Mouse (Mus musculus): Measurements from ENCODE around the gene Wdr25. TPM values are rescaled to one million over a fixed set of nuclear protein-coding genes. Genes with fewer than 3 reads are reported as not detected.

Gene Wdr25
- total RNA-seq, 2 experiments from 2014 or later = 6.6 to 7.1 TPM

- DNase-seq = no peak
Observed at GRCm38 (mm10) chr12:108894432-108894816, 993 bp downstream of the Wdr25 start.

- DNase-seq = peak; percentile 58
Observed at GRCm38 (mm10) chr12:108896006-108896405, 2.6 kb downstream of the Wdr25 start.

- DNase-seq = no peak
Observed at GRCm38 (mm10) chr12:108901346-108901745, 7.9 kb downstream of the Wdr25 start.

GRCm38 (mm10) chr12:108902940-108903339 lies 9.5 kb downstream of the Wdr25 start:
- DNase-seq = peak; percentile 65

GRCm38 (mm10) chr12:108903600-108904275 lies 10.3 kb downstream of the Wdr25 start:
- DNase-seq = peak; percentile 71

- DNase-seq = peak; percentile 23
Observed at GRCm38 (mm10) chr12:108904276-108904653, 10.8 kb downstream of the Wdr25 start.

GRCm38 (mm10) chr12:108905620-108906302 lies 12.3 kb downstream of the Wdr25 start:
- no peak for DNase-seq

GRCm38 (mm10) chr12:108906398-108906797 lies 13.0 kb downstream of the Wdr25 start:
- no peak for DNase-seq

GRCm38 (mm10) chr12:108909846-108910433 lies 16.5 kb downstream of the Wdr25 start:
- no peak for DNase-seq

- no peak for DNase-seq
Observed at GRCm38 (mm10) chr12:108912442-108912841, 19.0 kb downstream of the Wdr25 start.

- no peak for DNase-seq
Observed at GRCm38 (mm10) chr12:108914198-108914597, 20.8 kb downstream of the Wdr25 start.

- DNase-seq = no peak
Observed at GRCm38 (mm10) chr12:108914709-108915340, 21.4 kb downstream of the Wdr25 start.

- DNase-seq = no peak
Observed at GRCm38 (mm10) chr12:108915893-108916292, 22.5 kb downstream of the Wdr25 start.

- DNase-seq = peak; percentile 60
Observed at GRCm38 (mm10) chr12:108916447-108917042, 23.1 kb downstream of the Wdr25 start.

- no peak for DNase-seq
Observed at GRCm38 (mm10) chr12:108917509-108917908, 24.1 kb downstream of the Wdr25 start.

- DNase-seq = no peak
Observed at GRCm38 (mm10) chr12:108918753-108919152, 25.3 kb downstream of the Wdr25 start.

GRCm38 (mm10) chr12:108926606-108927111 lies 33.2 kb downstream of the Wdr25 start:
- DNase-seq = no peak

- DNase-seq = no peak
Observed at GRCm38 (mm10) chr12:108928249-108928648, 34.8 kb downstream of the Wdr25 start.

- no peak for DNase-seq
Observed at GRCm38 (mm10) chr12:108929475-108929874, 36.0 kb downstream of the Wdr25 start.

- DNase-seq = no peak
Observed at GRCm38 (mm10) chr12:108931341-108932053, 38.1 kb downstream of the Wdr25 start.

- no peak for DNase-seq
Observed at GRCm38 (mm10) chr12:108932113-108932512, 38.7 kb downstream of the Wdr25 start.

- no peak for DNase-seq
Observed at GRCm38 (mm10) chr12:108934231-108934630, 40.8 kb downstream of the Wdr25 start.

All from adrenal gland, postnatal 10 days (tissue).